Mouse (Mus musculus): Measurements from ENCODE around the gene Plek2.

Gene Plek2

GRCm38 (mm10) chr12:78910684-78911461 is 4.1 kb upstream of the Plek2 start:
- DNase-seq (ENCODE audit: low spot score) = no peak

GRCm38 (mm10) chr12:78908081-78908605 is 1.4 kb upstream of the Plek2 start:
- DNase-seq (ENCODE audit: low spot score) = no peak

GRCm38 (mm10) chr12:78904499-78904898 is 2.3 kb downstream of the Plek2 start:
- no peak for DNase-seq (ENCODE audit: low spot score)

- DNase-seq (ENCODE audit: low spot score) = no peak
These were observed 3.5 kb downstream of the Plek2 start for GRCm38 (mm10) chr12:78903313-78903712.

- no peak for DNase-seq (ENCODE audit: low spot score)
These were observed 5.3 kb downstream of the Plek2 start for GRCm38 (mm10) chr12:78901467-78901866.

GRCm38 (mm10) chr12:78897861-78898260 is 8.9 kb downstream of the Plek2 start:
- no peak for DNase-seq (ENCODE audit: low spot score)

- DNase-seq (ENCODE audit: low spot score) = no peak
These were observed 15.6 kb downstream of the Plek2 start for GRCm38 (mm10) chr12:78891149-78891548.

- DNase-seq (ENCODE audit: low spot score) = no peak
These were observed 16.7 kb downstream of the Plek2 start for GRCm38 (mm10) chr12:78890062-78890461.

- no peak for DNase-seq (ENCODE audit: low spot score)
These were observed 32.2 kb downstream of the Plek2 start for GRCm38 (mm10) chr12:78874581-78874980.

GRCm38 (mm10) chr12:78868115-78868514 is 38.6 kb downstream of the Plek2 start:
- no peak for DNase-seq (ENCODE audit: low spot score)

- no peak for DNase-seq (ENCODE audit: low spot score)
These were observed 41.3 kb downstream of the Plek2 start for GRCm38 (mm10) chr12:78865434-78865833.

- DNase-seq (ENCODE audit: low spot score) = no peak
These were observed 44.5 kb downstream of the Plek2 start for GRCm38 (mm10) chr12:78862254-78862730.

GRCm38 (mm10) chr12:78861496-78862253 is 45.1 kb downstream of the Plek2 start, which contains the start of the genes Atp6v1d and Eif2s1:
TSS of gene Atp6v1d (minus strand) at chr12:78861638.
TSS of gene Eif2s1 (plus strand) at chr12:78861819.
- DNase-seq (ENCODE audit: low spot score) = peak; percentile 96

- no peak for DNase-seq (ENCODE audit: low spot score)
These were observed 45.8 kb downstream of the Plek2 start for GRCm38 (mm10) chr12:78860921-78861495.

- no peak for DNase-seq (ENCODE audit: low spot score)
These were observed 58.5 kb downstream of the Plek2 start for GRCm38 (mm10) chr12:78848246-78848645.

GRCm38 (mm10) chr12:78842429-78842828 is 64.3 kb downstream of the Plek2 start:
- DNase-seq (ENCODE audit: low spot score) = no peak

GRCm38 (mm10) chr12:78839906-78840305 is 66.9 kb downstream of the Plek2 start:
- no peak for DNase-seq (ENCODE audit: low spot score)

Data from ovary, postnatal 14 days (tissue).